Mouse (Mus musculus) brain, embryonic 14.5 days (tissue): ENCODE data around the gene Srebf2.
"Not testable (repeated sequence)": the region's sequence is repeated elsewhere in the genome, so short reads cannot be mapped to it uniquely, and the experiment has no call there.

Experiments used
- CTCF ChIP-seq: fragments of 200-500 bp; IDR thresholded peaks from 2 replicates; pipeline ENCODE4 v1.5.1; 2012; ENCODE audit warnings: inconsistent platforms, mild to moderate bottlenecking, moderate library complexity, borderline replicate concordance; ENCODE audit not compliant: insufficient read depth, insufficient read length; ENCODE audit errors: extremely low read depth
- POLR2A ChIP-seq: fragments of 200-500 bp; IDR thresholded peaks from 2 replicates; pipeline ENCODE4 v1.6.1; 2012; ENCODE audit warnings: mild to moderate bottlenecking, inconsistent platforms, borderline replicate concordance; ENCODE audit not compliant: poor library complexity, insufficient read depth, insufficient read length, severe bottlenecking; ENCODE audit errors: extremely low read depth

- not testable (repeated sequence) for TF ChIP-seq CTCF, POLR2A
Measured at GRCm38 (mm10) chr15:82126690-82127089, 20.3 kb upstream of the Srebf2 start.
